Mouse (Mus musculus) A20 (cell line): ENCODE measurements around the gene Olfr623.

Source experiments
- DNase-seq: peaks from one replicate; pipeline ENCODE4 v3.0.0-alpha.2; 2011; ENCODE audit warnings: low read depth, low spot score

The Olfr623 gene

GRCm38 (mm10) chr7:103663598-103663997 lies at the start of gene Olfr623:
TSS of gene Olfr623 (minus strand) at chr7:103663698.
- no peak for DNase-seq

DNA sequence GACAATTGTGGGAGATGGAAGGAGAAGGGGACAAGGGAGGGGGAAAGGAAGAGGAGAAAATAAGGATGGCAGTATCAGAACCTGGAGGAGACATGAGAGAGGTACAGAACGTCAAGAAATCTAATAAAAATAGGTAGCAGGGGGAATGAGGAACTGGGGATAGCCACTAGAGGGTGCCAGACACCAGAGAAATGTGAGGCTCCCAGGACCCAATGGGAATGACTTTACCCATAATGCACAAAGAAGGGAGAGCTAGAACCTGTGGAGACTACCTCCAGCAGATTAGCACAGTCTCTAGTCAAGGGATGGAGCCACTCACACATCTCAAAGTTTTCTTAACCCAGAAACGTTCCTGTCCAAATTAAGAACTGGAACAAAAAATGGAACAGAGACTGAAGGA lies 48.5 kb upstream of the Olfr623 start:
- DNase-seq, result no peak

DNA sequence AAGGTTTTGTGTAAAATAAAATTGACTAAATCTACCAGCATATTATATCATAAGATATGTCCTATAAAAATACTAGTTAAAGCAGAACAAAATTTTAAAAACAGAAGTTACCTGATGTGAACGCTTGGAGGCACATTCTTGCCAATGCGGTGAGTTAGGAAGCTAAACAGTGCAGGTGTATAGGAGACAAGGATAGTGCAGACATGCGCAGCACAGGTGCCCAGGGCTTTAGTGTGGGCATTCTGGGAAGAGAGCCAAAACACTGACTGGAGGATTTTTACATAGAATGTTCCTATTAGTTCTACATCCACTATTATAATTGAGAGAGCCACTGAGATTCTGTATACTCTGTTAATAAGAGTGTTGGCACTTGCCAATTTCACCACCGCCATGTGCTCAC lies 36.0 kb upstream of the Olfr623 start:
- no peak for DNase-seq

DNA sequence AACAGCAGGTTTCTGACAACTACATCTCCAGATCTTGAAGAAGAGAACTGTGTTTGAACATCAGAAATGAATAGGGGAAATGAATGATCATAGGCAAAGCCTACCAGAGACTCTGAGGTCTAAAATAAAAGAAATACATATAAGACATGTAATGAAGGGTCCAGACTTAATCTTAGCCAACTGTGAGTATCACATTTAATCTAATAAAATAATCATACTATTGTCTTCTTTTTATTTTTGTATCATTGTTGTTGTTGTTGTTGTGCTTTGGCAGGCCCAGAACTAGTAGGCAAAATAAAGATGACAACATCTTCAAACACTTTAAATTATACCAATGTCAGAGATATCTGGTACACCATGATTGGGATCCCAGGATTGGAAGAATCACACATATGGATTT lies 18.9 kb upstream of the Olfr623 start, which contains the start of gene Olfr625-ps1:
Gene Olfr625-ps1, plus strand, starts transcription at position 301 of the 400 bp plus-strand sequence.
- DNase-seq, result no peak

DNA sequence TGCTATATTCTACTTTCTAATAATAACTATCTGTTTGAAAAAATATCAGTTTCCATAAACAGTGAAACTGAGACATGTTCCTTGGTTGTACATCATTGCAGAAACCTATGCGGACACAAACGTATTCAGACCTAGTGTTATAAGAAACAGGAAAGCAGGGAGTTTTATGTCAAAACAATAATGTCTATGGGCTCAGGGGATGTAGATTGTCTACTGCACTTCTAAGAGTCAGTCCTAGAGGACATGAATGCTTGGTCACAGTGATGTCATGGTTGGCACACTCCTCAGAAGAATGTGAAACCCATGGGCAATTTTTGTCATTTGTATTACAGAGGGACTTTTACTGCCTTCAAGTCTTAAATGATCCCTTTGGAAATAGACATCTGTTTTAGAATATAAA lies 7.6 kb upstream of the Olfr623 start, which contains the start of gene Olfr624:
Gene Olfr624, minus strand, starts transcription at position 101 of the 400 bp plus-strand sequence.
- no peak for DNase-seq

DNA sequence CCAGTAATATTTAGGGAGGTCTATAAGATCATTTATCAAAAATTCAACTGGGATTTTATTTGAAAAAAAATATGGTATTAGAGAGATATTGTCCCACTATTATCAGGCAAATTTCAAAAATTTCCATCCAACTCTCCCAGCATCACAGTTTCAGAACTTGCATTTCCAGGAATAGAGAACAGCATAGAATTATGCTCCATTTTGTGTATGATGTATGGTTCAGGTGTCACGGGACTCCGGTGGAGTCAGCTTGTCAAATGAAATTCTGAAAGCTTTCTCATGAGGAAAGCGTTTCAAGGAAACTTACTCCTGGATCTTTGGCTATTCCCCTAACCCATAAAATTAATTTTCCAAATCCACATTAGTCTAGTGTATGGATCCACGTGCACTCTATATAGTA lies 19.4 kb downstream of the Olfr623 start:
- DNase-seq, result no peak

GRCm38 (mm10) chr7:103642602-103643001 lies 20.9 kb downstream of the Olfr623 start, which contains the start of gene Olfr622:
TSS of gene Olfr622 (minus strand) at chr7:103642702.
- DNase-seq, result no peak

- DNase-seq, result no peak
These were observed 26.7 kb downstream of the Olfr623 start for GRCm38 (mm10) chr7:103636795-103637194.

DNA sequence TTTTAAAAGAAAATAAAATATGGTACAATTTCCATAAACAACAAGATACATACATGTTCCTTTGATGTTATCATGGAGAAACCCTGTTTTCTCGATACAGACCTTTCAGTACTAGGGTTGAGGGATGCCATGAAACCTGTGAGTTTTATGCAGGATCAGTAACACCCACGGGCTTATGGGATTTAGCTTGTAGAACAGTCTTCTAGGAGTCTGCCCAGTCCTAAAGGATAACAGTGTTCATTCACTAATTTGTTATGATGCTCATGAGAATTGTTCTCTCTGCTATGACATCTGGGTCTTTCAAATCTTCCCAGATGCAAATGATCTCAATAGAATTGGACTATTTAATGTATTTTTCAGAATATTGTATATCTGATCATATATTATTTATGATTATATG lies 51.1 kb downstream of the Olfr623 start, which contains the start of gene Olfr620:
Gene Olfr620, minus strand, starts transcription at position 101 of the 400 bp plus-strand sequence.
- DNase-seq, result no peak
